Mouse (Mus musculus): ENCODE results near the gene Usp30. TPM values are rescaled to one million over a fixed set of nuclear protein-coding genes. Genes with fewer than 3 reads are reported as not detected.

The Usp30 gene
- polyA plus RNA-seq, 1 experiment = 44.1 TPM

- TF ChIP-seq CTCF (IDR thresholded peaks at IDR 0.05; ENCODE audit: borderline replicate concordance, insufficient read depth, low read depth, low read length) (no peak), POLR2A (IDR thresholded peaks at IDR 0.05; ENCODE audit: borderline replicate concordance, insufficient read depth, low read length) (no peak)
- Histone ChIP-seq H3K27ac (ENCODE audit: insufficient read depth, low read length) (no peak overlapping the region), H3K4me1 (ENCODE audit: control insufficient read depth, insufficient read depth, low read length) (0 out of 2 replicates have a peak, but pooled peaks cover 3% of the 10 kb centered on the region), H3K4me3 (replicated peaks; ENCODE audit: insufficient read depth, low read depth, low read length) (no peak overlapping the region), H3K27me3 (ENCODE audit: control insufficient read depth, insufficient read depth, low read length) (no peaks in the 10 kb centered on the region)
- no peak for DNase-seq
- WGBS = 49% methylated on average over 21 of the region's 21 CpGs
Measured at GRCm38 (mm10) chr5:114138277-114139164, 73.3 kb downstream of the Usp30 start.

GRCm38 (mm10) chr5:114139175-114139574, 73.9 kb downstream of the Usp30 start:
- Histone ChIP-seq H3K4me3 (replicated peaks; ENCODE audit: insufficient read depth, low read depth, low read length) (no peak overlapping the region), H3K4me1 (ENCODE audit: control insufficient read depth, insufficient read depth, low read length) (0 out of 2 replicates have a peak, but pooled peaks cover 3% of the 10 kb centered on the region), H3K27ac (ENCODE audit: insufficient read depth, low read length) (no peak overlapping the region; the same call in 1 of the 2 replicates), H3K27me3 (ENCODE audit: control insufficient read depth, insufficient read depth, low read length) (no peaks in the 10 kb centered on the region)
- no peak for TF ChIP-seq CTCF (IDR thresholded peaks at IDR 0.05; ENCODE audit: borderline replicate concordance, insufficient read depth, low read depth, low read length)
- TF ChIP-seq POLR2A (IDR thresholded peaks at IDR 0.05; ENCODE audit: borderline replicate concordance, insufficient read depth, low read length) = no peak
- peak; percentile 50 to 65 for DNase-seq
- WGBS = 13% methylated on average over 9 of the region's 9 CpGs

- TF ChIP-seq CTCF (IDR thresholded peaks at IDR 0.05; ENCODE audit: borderline replicate concordance, insufficient read depth, low read depth, low read length) (no peak), POLR2A (IDR thresholded peaks at IDR 0.05; ENCODE audit: borderline replicate concordance, insufficient read depth, low read length) (no peak)
- H3K27me3 ChIP-seq (ENCODE audit: control insufficient read depth, insufficient read depth, low read length) = no peaks in the 10 kb centered on the region
- H3K4me1 ChIP-seq (ENCODE audit: control insufficient read depth, insufficient read depth, low read length) = no peaks in the 10 kb centered on the region
- no peak within 1 kb of the TSS for H3K4me3 ChIP-seq (replicated peaks; ENCODE audit: insufficient read depth, low read depth, low read length)
- no peak within 1 kb of the TSS for H3K27ac ChIP-seq (ENCODE audit: insufficient read depth, low read length)
- 51% methylated on average over 19 of the region's 19 CpGs for WGBS
- DNase-seq = no peak
Measured at GRCm38 (mm10) chr5:114146028-114146888, 81.0 kb downstream of the Usp30 start, which contains the start of gene Acacb. TSS of gene Acacb (plus strand) at chr5:114146535.

GRCm38 (mm10) chr5:114147043-114147972, 82.0 kb downstream of the Usp30 start:
- 87% methylated on average over 14 of the region's 14 CpGs for WGBS
- no peak overlapping the region for H3K27ac ChIP-seq (ENCODE audit: insufficient read depth, low read length)
- no peak for DNase-seq
- H3K4me3 ChIP-seq (replicated peaks; ENCODE audit: insufficient read depth, low read depth, low read length) = no peak overlapping the region
- no peaks in the 10 kb centered on the region for H3K27me3 ChIP-seq (ENCODE audit: control insufficient read depth, insufficient read depth, low read length)
- H3K4me1 ChIP-seq (ENCODE audit: control insufficient read depth, insufficient read depth, low read length) = no peaks in the 10 kb centered on the region
- TF ChIP-seq CTCF (IDR thresholded peaks at IDR 0.05; ENCODE audit: borderline replicate concordance, insufficient read depth, low read depth, low read length) = no peak
- no peak for TF ChIP-seq POLR2A (IDR thresholded peaks at IDR 0.05; ENCODE audit: borderline replicate concordance, insufficient read depth, low read length)

GRCm38 (mm10) chr5:114152359-114153092, 87.3 kb downstream of the Usp30 start:
- Histone ChIP-seq H3K27me3 (ENCODE audit: control insufficient read depth, insufficient read depth, low read length) (no peaks in the 10 kb centered on the region), H3K4me3 (replicated peaks; ENCODE audit: insufficient read depth, low read depth, low read length) (no peak overlapping the region), H3K27ac (ENCODE audit: insufficient read depth, low read length) (no peak overlapping the region), H3K4me1 (ENCODE audit: control insufficient read depth, insufficient read depth, low read length) (no peaks in the 10 kb centered on the region)
- WGBS = 63% methylated on average over 12 of the region's 12 CpGs
- no peak for DNase-seq
- TF ChIP-seq CTCF (IDR thresholded peaks at IDR 0.05; ENCODE audit: borderline replicate concordance, insufficient read depth, low read depth, low read length) (no peak), POLR2A (IDR thresholded peaks at IDR 0.05; ENCODE audit: borderline replicate concordance, insufficient read depth, low read length) (no peak)

GRCm38 (mm10) chr5:114153490-114153889, 88.2 kb downstream of the Usp30 start:
- WGBS = 6% methylated on average over 12 of the region's 12 CpGs
- Histone ChIP-seq H3K27me3 (ENCODE audit: control insufficient read depth, insufficient read depth, low read length) (no peaks in the 10 kb centered on the region), H3K4me1 (ENCODE audit: control insufficient read depth, insufficient read depth, low read length) (no peaks in the 10 kb centered on the region), H3K27ac (ENCODE audit: insufficient read depth, low read length) (no peak overlapping the region), H3K4me3 (replicated peaks; ENCODE audit: insufficient read depth, low read depth, low read length) (no peak overlapping the region)
- DNase-seq = no peak
- 0 out of 2 replicates have a peak, but pooled peaks have one; percentile 20 for TF ChIP-seq CTCF (IDR thresholded peaks at IDR 0.05; ENCODE audit: borderline replicate concordance, insufficient read depth, low read depth, low read length)
- TF ChIP-seq POLR2A (IDR thresholded peaks at IDR 0.05; ENCODE audit: borderline replicate concordance, insufficient read depth, low read length) = no peak
